Mouse (Mus musculus): Measurements from ENCODE around the gene Rwdd2a.

The Rwdd2a gene
- long read RNA-seq, experiment 1, transcript Rwdd2a-203 (3 exons, 1,054 nt), result major isoform, 5 of 7 reads
- long read RNA-seq, experiment 1, partial matches to known transcripts, result 1 of 7 reads
- long read RNA-seq, experiment 1, other reads (novel, unspliced or antisense), result 0 of 7 reads
- long read RNA-seq, experiment 2, partial matches to known transcripts, result 0 of 6 reads
- long read RNA-seq, experiment 2, other reads (novel, unspliced or antisense), result 0 of 6 reads

- intact Hi-C loops (cut with DNase I), result loop anchor here (5.0 to 10.0 kb wide), 2 partner anchors 104 to 797 kb away; partner anchors contain the start of gene Dop1a
Observed at GRCm38 (mm10) chr9:86571540-86572135, at the start of gene Rwdd2a, which contains the start of gene Pgm3. Rwdd2a (plus strand) TSS chr9:86571991. Pgm3 (minus strand) TSS chr9:86571842.

- intact Hi-C loops (cut with DNase I), result no loop called here
Observed at GRCm38 (mm10) chr9:86522335-86522734, 49.5 kb upstream of the Rwdd2a start.

GRCm38 (mm10) chr9:86525600-86525999 is 46.2 kb upstream of the Rwdd2a start:
- intact Hi-C loops (cut with DNase I), result no loop called here

- intact Hi-C loops (cut with DNase I), result no loop called here
Observed at GRCm38 (mm10) chr9:86534071-86534470, 37.7 kb upstream of the Rwdd2a start.

GRCm38 (mm10) chr9:86543451-86543850 is 28.3 kb upstream of the Rwdd2a start:
- intact Hi-C loops (cut with DNase I), result no loop called here

GRCm38 (mm10) chr9:86544559-86544958 is 27.2 kb upstream of the Rwdd2a start:
- intact Hi-C loops (cut with DNase I), result no loop called here

GRCm38 (mm10) chr9:86549637-86550162 is 22.1 kb upstream of the Rwdd2a start:
- intact Hi-C loops (cut with DNase I), result loop anchor here (10.0 kb wide), 1 partner anchor 835 kb away; no protein-coding TSS in a partner anchor

GRCm38 (mm10) chr9:86550717-86551116 is 21.1 kb upstream of the Rwdd2a start:
- intact Hi-C loops (cut with DNase I), result loop anchor here (10.0 kb wide), 1 partner anchor 836 kb away; no protein-coding TSS in a partner anchor

- intact Hi-C loops (cut with DNase I), result loop anchor here (10.0 kb wide), 1 partner anchor 839 kb away; no protein-coding TSS in a partner anchor
Observed at GRCm38 (mm10) chr9:86553886-86554285, 17.9 kb upstream of the Rwdd2a start.

- intact Hi-C loops (cut with DNase I), result loop anchor here (10.0 kb wide), 1 partner anchor 840 kb away; no protein-coding TSS in a partner anchor
Observed at GRCm38 (mm10) chr9:86554641-86555040, 17.1 kb upstream of the Rwdd2a start.

- intact Hi-C loops (cut with DNase I), result no loop called here
Observed at GRCm38 (mm10) chr9:86560543-86560942, 11.2 kb upstream of the Rwdd2a start.

- intact Hi-C loops (cut with DNase I), result no loop called here
Observed at GRCm38 (mm10) chr9:86569314-86569910, 2.4 kb upstream of the Rwdd2a start.

GRCm38 (mm10) chr9:86570261-86570890 is 1.4 kb upstream of the Rwdd2a start:
- intact Hi-C loops (cut with DNase I), result loop anchor here (5.0 to 10.0 kb wide), 2 partner anchors 103 to 796 kb away; partner anchors contain the start of gene Dop1a

- intact Hi-C loops (cut with DNase I), result loop anchor here (5.0 to 10.0 kb wide), 2 partner anchors 104 to 796 kb away; partner anchors contain the start of gene Dop1a
Observed at GRCm38 (mm10) chr9:86570946-86571345, 845 bp upstream of the Rwdd2a start.

GRCm38 (mm10) chr9:86572196-86572595 is 405 bp downstream of the Rwdd2a start:
- intact Hi-C loops (cut with DNase I), result loop anchor here (5.0 to 10.0 kb wide), 2 partner anchors 105 to 797 kb away; partner anchors contain the start of gene Dop1a

- intact Hi-C loops (cut with DNase I), result loop anchor here (5.0 to 10.0 kb wide), 2 partner anchors 105 to 798 kb away; partner anchors contain the start of gene Dop1a
Observed at GRCm38 (mm10) chr9:86572636-86573291, 973 bp downstream of the Rwdd2a start.

GRCm38 (mm10) chr9:86573616-86574303 is 2.0 kb downstream of the Rwdd2a start:
- intact Hi-C loops (cut with DNase I), result loop anchor here (5.0 to 10.0 kb wide), 2 partner anchors 106 to 799 kb away; partner anchors contain the start of gene Dop1a

GRCm38 (mm10) chr9:86575178-86575577 is 3.4 kb downstream of the Rwdd2a start:
- intact Hi-C loops (cut with DNase I), result loop anchor here (10.0 kb wide), 1 partner anchor 800 kb away; no protein-coding TSS in a partner anchor

GRCm38 (mm10) chr9:86579657-86580056 is 7.9 kb downstream of the Rwdd2a start:
- intact Hi-C loops (cut with DNase I), result loop anchor here (10.0 kb wide), 1 partner anchor 805 kb away; no protein-coding TSS in a partner anchor

GRCm38 (mm10) chr9:86583740-86584139 is 11.9 kb downstream of the Rwdd2a start:
- intact Hi-C loops (cut with DNase I), result no loop called here

All from adrenal gland (tissue).